Mouse (Mus musculus) heart, postnatal 25 days (tissue): Measurements from ENCODE around the gene Mboat2. TPM values are rescaled to one million over a fixed set of nuclear protein-coding genes. Genes with fewer than 3 reads are reported as not detected.

Experiments
- DNase-seq: peaks from one replicate; pipeline ENCODE4 v3.0.0; 2022; ENCODE audit warnings: low spot score
- intact Hi-C: fragments of 180-260 bp; cut with DNase I; formaldehyde crosslinking; loops from one replicate; pipeline ENCODE4 v1.15.1; 2025
- total RNA-seq, 2 experiments: library from RNA; stranded (reverse); gene quantifications; 2 replicates each; pipeline ENCODE4 v1.2.3; 2021

The Mboat2 gene
- total RNA-seq, 2 experiments from 2014 or later: 10.5 to 16.2 TPM

- DNase-seq: no peak
- intact Hi-C loops: no loop called here
Measured at GRCm38 (mm10) chr12:24936281-24936680, 105.6 kb downstream of the Mboat2 start.

- no peak for DNase-seq
- intact Hi-C loops: no loop called here
Measured at GRCm38 (mm10) chr12:24939372-24939771, 108.7 kb downstream of the Mboat2 start.

GRCm38 (mm10) chr12:24942619-24943287 lies 112.1 kb downstream of the Mboat2 start:
- intact Hi-C loops: loop anchor here (5.0 kb wide), 1 partner anchor 45 kb away; no protein-coding TSS in a partner anchor
- no peak for DNase-seq

GRCm38 (mm10) chr12:24943427-24943826 lies 112.7 kb downstream of the Mboat2 start:
- intact Hi-C loops: loop anchor here (5.0 kb wide), 1 partner anchor 46 kb away; no protein-coding TSS in a partner anchor
- DNase-seq: no peak

GRCm38 (mm10) chr12:24944597-24944996 lies 113.9 kb downstream of the Mboat2 start:
- intact Hi-C loops: loop anchor here (5.0 kb wide), 1 partner anchor 47 kb away; no protein-coding TSS in a partner anchor
- no peak for DNase-seq

GRCm38 (mm10) chr12:24947065-24947464 lies 116.4 kb downstream of the Mboat2 start:
- no peak for DNase-seq
- intact Hi-C loops: no loop called here

GRCm38 (mm10) chr12:24948344-24948743 lies 117.7 kb downstream of the Mboat2 start:
- intact Hi-C loops: loop anchor here (2.0 kb wide), 1 partner anchor 232 kb away; no protein-coding TSS in a partner anchor
- DNase-seq: no peak

- intact Hi-C loops: loop anchor here (5.0 kb wide), 1 partner anchor 348 kb away; no protein-coding TSS in a partner anchor
- no peak for DNase-seq
Measured at GRCm38 (mm10) chr12:24950376-24951046, 119.8 kb downstream of the Mboat2 start.

- intact Hi-C loops: loop anchor here (1.0 to 5.0 kb wide), 2 partner anchors 242 to 350 kb away; no protein-coding TSS in a partner anchor
- no peak for DNase-seq
Measured at GRCm38 (mm10) chr12:24952147-24952546, 121.5 kb downstream of the Mboat2 start.

GRCm38 (mm10) chr12:24955137-24955536 lies 124.5 kb downstream of the Mboat2 start:
- intact Hi-C loops: no loop called here
- no peak for DNase-seq

GRCm38 (mm10) chr12:24958526-24958925 lies 127.8 kb downstream of the Mboat2 start:
- intact Hi-C loops: no loop called here
- no peak for DNase-seq

- intact Hi-C loops: no loop called here
Measured at GRCm38 (mm10) chr12:24961821-24962220, 131.1 kb downstream of the Mboat2 start.

GRCm38 (mm10) chr12:24962362-24962967 lies 131.8 kb downstream of the Mboat2 start:
- intact Hi-C loops: no loop called here
- no peak for DNase-seq

More at GRCm38 (mm10) chr12:24961821-24962220, 131.1 kb downstream of the Mboat2 start:
- DNase-seq: no peak

GRCm38 (mm10) chr12:24963393-24964022 lies 132.8 kb downstream of the Mboat2 start:
- no peak for DNase-seq
- intact Hi-C loops: no loop called here

GRCm38 (mm10) chr12:24965406-24965805 lies 134.7 kb downstream of the Mboat2 start:
- intact Hi-C loops: no loop called here
- no peak for DNase-seq

- intact Hi-C loops: no loop called here
- DNase-seq: no peak
Measured at GRCm38 (mm10) chr12:24966046-24966445, 135.4 kb downstream of the Mboat2 start.

GRCm38 (mm10) chr12:24971490-24972200 lies 141.0 kb downstream of the Mboat2 start:
- DNase-seq: no peak
- intact Hi-C loops: no loop called here

GRCm38 (mm10) chr12:24972371-24973350 lies 142.0 kb downstream of the Mboat2 start:
- intact Hi-C loops: no loop called here

More at GRCm38 (mm10) chr12:24972371-24973350, 142.0 kb downstream of the Mboat2 start:
- no peak for DNase-seq
